Mouse (Mus musculus) cerebellum, adult 18-20 months (tissue): ENCODE measurements around the gene Carmil1.

Experiments
- DNase-seq, 2 experiments: peaks; one replicate each; pipeline ENCODE4 v3.0.0; 2021

The Carmil1 gene

DNA sequence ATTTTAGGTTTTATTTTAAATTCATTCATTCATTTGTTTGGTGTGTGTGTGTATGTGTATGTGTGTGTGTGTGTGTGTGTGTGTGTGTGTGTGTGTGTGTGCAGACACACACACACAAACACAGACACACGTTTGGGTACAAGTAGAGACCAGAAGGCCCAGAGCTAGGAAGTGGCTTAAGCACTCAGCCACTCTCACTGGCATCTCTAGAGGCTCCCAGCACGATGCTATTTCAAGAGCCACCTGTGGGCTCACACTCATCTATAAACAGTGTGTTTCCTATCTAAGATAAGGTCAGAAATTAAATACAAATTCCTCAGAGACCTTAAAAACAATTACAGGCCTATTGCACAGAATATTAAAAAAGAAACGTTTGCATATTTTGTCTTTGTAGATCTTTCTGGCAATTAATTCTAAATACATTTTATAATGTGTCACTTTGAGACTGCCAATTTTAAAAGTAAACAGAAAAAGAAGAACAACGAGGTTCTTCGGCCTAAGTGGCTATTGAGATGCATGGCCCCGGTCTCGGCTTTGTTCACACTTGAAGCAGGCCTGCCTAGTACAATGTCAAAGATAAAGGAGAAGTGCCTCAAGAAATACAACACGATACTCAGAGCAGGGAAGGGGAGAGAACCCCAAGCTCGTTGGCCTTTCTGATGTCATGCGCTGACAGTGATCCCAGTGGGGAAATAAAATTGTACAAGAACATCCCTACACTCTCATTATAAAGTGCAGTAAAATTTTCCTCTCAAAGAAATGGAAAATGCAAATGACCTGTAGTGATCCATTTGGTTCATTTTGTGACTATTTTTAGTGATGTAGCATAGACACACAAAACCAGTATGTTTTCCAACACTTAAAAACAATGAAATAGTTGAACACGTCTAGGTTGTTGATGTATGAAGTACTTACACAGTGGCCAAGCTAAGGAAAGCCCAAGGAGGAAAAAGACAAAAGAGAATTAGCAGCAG lies 179.2 kb downstream of the Carmil1 start:
- DNase-seq: no peak

DNA sequence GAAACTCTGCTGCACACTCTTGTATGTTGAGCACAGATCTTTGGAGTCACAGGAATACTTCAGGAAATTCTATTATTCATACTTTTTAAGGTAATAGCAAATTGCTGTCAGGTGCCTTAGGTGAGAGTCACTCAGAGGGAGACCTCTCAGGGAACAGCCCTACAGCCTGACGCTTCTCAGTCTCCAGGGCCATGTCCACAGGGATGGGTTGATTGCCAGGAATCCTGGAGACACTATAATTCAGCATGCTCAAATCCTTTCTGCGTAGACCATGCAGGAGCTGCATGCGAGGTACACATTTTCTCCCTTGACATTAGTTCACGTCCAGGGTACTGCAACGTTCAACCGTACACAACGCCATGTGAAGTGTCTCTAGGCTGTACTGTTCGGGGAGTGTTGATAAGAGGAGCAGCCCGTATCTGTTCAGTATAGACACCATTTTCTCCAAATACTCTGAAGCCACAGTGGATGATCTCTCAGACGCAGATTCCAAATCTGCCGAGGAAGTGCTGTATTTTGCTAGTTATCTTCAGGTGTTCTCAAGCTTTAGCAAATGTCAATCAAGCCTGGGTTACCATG lies 180.0 kb downstream of the Carmil1 start:
- no peak for DNase-seq

DNA sequence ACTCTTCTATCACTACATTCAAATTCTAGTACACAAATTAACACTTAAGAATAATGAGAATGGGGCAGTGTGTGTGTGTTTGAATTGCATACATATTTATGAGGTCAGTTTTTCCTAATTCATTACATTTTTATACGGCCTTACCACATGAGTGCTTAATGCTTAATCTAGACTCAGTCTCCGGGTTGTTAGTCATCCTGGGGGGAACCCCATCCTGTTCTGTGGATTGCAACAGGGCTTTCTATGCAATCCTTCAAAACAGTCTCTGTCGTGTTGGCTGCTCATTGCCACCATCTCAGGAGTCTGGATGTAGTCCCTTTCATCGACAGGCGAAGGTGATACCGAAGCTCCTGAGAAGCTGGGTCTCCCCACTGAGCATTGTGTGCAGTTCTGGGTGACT lies 184.0 kb downstream of the Carmil1 start:
- no peak for DNase-seq

DNA sequence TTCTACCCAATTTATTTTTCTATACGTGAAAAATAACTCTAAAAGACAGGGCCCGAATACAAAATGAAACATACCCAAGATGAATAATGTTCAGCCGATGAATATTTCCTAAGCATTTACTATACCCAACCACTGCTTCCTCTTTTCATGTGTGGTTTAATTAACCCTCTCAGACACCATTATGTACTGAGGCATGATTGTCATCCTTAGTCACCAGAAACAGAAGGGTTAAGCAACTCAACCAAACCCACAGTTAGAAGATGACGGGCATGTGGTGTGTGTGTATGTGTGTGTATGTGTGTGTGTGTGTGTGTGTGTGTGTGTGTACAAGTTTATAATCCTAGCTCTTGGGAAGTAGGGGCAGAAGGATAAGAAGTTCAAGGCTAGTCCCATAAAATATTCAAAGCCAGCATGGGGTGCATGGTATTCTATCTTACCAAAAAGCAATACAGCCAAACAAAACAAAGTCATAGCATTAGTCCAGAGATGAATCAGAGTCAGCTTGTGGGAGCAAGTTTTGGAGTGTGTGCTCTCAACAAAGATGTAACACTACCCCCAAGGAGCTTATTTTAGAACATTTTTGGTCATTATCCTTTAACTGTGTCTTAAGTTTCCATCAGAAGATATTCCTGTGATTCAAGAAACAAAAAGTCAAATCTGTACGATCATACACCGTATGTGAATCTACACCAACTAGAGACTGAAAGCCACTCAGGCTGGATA lies 185.6 kb downstream of the Carmil1 start:
- no peak for DNase-seq

DNA sequence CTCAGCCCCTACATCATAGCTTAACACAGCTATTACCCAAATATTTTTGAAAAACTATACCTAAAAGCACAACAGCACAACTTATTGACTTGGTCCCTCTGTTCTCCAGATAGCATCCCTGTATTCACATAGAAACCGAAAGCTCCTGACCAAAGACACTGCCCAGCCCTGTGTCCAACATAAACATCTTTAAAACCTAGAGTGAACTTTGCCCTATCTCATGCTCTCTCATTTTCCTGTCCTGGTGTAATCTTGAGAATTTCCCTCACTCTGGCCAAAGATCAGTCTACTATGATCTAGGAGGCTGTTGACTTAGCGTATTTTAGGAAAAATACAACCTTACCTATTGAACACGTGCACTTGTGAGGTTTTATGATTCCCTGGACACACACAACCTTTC lies 187.5 kb downstream of the Carmil1 start:
- no peak for DNase-seq

DNA sequence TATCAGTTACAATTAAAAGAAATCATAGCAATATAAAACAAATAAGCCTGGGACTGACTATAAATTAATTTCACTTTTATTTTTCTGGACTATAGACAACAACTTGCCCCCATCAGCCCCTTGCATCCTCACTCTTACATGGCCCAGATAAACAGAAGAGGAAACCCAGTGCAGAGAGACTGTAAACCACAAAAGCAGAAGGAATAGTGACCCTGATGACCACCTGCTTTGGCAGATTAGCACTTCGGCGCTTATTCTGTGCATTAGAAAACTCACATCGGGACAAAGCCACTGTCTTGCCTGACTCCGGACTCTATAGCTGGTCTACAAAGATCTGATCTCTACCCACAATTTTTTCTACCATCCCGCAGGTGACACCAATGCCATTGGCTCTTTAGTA lies 188.5 kb downstream of the Carmil1 start:
- no peak for DNase-seq

DNA sequence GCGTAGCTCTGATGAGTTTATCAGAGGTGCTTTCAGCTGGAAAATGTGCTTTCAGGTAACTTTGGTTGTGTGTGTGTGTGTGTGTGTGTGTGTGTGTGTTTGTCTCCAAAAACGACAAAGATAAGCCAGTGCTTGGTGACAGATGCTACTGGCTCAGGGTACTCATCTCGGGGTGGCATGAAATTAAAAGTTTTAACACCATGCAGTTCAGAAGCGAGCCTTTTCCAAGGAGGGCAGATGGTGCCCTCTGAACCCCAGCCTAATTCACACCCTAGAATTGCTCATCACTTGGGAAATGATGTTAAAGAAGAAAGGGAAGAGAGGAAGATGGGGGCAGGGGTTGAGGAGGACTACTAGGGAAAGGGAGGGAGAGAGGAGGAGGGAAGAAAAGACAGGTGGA lies 198.4 kb downstream of the Carmil1 start:
- DNase-seq: no peak

DNA sequence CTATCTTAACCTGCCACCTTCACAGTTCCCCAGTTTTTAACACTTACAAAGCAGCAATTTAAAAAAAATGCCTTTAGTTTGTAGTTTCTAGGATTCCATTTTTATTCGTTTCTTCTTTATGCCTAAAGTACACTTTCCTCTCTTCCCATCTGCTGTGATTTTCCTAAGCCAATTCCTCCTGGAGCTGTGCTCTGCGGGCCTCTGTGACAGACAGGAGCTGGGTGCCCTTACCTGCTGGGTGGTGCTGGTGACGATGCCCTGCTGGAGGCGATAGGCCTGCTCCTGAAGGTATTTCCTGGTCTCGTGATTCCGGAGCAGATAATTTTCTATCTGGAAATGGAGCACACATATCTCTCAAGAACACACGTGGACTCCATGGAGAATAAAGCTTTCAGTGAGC lies 198.9 kb downstream of the Carmil1 start:
- DNase-seq: peak; percentile 39 to 54

DNA sequence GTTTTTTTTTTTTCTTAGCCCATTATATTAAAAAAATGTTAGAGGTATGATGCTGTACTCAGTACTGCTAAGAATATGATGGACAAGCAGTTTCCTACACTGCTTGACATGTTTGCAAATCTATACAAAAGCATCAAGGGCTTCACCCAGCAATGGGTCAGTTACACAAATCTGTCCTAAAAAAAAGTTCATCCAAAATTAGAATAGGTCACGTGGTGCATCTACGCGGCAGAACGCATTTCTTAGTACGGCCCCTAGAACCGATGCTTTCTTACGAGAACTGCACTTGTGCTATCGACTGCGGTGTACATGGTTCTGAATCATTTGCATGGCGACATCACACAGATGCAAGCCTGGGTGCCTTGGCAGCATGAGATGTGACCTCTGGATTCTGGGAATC lies 208.0 kb downstream of the Carmil1 start:
- DNase-seq: no peak

DNA sequence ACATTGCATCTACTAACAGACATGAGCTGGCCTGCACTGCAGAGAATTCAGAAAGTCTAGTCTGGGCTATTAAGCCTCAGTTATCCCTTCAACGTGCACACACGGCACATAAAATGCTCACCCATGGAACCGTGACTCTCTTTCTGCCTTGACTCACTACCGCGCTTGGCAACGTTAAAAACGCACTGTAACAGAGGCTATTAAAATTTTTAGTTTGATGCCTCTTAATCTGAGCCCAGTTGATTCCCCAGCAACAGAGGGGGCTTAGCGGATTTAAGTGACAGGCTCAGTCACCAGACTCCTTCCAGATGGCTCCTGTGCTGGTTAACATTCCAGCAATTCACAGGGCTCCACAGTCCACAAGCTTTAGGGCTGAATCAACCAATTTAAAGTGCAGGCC lies 213.0 kb downstream of the Carmil1 start:
- no peak for DNase-seq

DNA sequence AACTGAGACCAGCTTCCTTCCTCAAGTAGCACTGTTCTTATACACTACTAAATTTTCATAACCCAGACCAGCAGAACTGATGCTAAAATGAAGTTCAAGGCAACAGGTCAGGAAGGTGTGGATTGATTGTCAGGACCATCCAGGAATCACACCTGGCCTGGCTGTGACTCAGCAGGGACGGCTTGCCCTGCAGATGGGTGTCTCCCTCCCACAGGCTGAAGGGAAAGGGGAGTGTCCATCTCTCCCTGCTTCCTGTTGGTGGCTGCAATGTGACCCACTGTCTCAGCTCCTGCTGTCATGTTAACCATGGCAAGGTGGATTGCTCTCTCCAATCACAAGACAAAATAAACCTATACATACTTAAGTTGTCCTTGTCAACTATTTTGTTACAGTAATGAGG lies 215.1 kb downstream of the Carmil1 start:
- no peak for DNase-seq

DNA sequence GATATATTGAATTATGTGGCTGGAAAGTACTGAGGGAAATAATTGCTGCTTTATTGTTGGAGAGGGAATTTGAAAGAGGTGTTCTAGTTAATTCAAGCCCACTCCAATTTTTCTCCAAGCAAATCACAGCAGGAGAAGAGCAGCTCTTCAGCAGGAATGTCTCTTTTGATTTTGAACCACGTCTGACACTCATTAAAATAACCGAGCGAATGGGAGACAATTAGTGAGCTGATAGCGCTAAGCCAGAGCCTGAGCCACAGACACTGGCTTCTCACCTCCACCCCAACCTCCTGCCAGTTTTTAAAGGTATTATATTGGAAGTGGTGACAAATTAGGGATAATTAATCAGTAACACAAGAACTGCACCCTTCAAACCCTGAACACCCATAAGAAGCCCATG lies 217.8 kb downstream of the Carmil1 start:
- DNase-seq: no peak

DNA sequence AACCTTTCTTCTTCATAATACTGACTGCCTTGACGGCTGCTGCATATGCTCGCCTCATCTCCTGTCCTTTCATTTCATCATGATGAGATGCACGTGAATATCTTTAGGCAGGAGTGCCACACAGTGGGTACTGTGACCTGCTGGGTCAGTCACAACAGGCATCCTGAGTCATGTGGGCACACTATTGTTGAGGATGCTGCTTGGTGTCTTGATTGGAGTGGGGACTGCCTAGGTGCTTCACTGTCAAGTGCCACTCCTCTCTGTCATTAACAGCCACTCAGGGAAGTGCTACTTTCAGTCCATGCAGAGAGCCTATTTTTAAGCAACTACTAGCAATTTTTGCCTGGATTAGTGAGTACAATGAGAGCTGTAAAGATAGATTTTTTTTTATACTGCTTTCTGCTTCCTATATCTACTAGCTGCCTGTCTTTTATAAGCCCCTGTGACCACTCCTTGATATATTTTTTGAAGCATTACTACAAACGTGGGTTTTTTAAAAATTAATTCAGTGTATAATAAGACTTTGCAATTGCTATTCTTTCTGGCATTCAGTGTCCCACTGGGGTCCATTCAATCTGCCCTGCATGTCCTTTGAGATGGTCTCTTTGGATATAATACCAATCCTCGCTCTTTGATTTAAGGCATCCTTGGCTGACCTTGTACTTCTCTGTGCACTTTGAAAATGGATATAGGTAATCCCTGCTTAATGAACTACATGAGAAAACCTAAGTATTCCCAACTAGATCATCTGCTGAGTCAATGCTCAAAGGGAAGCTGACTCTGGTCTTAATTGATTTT lies 225.3 kb downstream of the Carmil1 start:
- no peak for DNase-seq

DNA sequence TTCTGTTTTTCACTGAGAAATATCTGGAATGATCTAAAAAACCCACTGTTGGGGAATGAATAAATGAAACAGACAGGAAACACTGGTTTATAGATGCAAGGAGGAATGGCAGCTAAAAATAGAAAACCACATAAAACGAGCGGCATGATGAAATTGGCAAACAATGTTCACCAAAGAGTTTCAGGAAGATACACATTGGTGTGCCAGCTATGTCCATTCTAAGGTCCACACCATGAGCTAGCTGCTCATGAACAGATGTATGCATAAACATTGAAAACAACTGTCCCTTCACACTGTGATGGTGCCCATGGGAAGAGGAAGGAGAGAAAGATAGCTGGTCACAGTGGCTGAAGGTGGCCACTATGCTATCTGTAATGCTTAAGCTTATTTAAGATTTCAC lies 229.1 kb downstream of the Carmil1 start:
- no peak for DNase-seq

DNA sequence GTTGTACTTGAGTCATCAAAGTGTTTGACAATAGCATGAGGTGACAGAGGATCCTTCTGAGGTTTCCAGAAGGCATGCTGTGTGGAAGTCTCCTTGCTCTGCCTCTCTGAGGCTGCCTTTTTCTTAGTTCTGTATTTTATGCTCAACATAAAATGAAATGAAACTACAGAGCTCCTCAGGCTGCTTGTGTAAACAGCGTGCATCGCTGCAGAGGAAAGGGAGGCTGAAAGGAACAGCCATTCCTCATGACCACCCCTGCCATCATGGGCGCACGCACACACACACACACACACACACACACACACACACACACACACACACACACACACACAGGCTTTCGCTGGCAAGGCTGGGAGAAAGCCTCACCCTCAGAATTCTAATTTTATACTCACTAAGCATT lies 230.3 kb downstream of the Carmil1 start:
- no peak for DNase-seq

DNA sequence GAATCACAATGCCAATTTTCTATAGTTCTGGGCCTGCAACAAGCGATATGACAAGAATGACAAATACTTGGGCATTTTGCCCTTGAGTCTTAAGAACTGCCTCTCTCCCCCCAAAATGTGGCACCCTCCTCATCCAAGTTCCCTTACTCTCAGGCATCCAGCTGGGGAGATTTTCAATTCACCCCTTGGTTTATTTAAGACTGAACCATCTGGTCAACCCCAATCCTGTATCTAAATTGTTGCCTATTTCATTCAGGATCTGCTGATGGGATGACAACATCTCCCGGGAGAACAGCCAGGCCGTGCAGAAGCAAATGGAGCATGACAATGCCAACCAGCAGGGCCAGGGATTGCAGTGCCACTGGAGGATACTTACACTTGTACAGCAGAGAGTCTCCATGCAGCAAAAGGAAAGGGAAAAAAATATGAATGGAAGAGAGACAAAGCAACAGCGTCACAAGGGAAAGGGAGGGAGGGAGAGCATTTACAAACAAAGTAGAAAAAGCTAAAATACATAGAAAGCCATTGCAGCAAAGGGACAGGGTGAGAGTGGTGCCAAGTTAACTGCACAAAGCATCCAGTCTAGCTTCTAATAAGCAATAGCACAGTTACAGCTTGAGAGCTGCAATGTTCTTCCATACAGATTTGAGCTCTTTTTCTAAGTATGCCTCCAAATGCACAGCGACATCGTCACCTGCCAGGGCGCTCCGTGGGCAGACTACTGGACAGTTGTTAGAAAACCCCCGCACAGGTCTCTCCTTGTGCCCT lies 231.1 kb downstream of the Carmil1 start:
- DNase-seq: peak; percentile 81 to 90

DNA sequence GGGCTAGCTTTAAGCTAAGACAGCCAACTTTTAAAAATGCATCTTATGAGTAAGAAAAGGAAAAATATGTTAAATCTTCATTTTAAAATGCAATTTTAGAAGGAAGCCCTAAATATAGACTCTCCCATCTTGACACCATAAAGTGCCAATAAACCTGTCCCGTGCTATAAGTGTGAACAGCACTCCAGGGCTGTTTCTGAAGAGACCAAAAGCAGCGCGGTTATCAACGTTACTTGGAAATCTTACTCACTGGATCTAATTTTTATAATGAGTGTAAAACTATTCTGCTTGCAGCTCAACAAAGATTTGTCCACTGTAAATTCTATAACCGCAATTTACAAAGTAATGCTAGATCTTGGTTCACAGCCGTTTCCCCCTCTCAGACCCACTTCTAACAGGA lies 232.0 kb downstream of the Carmil1 start:
- DNase-seq: no peak

DNA sequence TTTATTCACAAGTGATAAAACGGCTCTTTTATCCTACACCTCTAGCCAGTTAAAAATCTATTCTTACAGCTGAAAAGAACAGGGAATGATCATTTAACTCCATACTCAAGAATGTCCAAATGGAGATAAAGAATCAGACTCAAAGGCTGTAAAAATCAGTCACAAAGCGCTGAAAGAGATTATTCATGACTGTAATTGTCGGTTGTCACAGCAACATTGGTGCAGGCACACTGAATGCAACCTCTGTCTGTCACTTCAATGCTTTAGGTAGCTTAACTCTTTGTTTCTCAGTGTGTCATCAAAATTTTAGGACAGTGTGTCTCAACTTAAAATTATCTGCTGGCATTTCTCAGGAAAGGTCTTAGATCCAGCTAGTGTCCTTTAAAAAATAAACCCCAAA lies 235.3 kb downstream of the Carmil1 start:
- no peak for DNase-seq

DNA sequence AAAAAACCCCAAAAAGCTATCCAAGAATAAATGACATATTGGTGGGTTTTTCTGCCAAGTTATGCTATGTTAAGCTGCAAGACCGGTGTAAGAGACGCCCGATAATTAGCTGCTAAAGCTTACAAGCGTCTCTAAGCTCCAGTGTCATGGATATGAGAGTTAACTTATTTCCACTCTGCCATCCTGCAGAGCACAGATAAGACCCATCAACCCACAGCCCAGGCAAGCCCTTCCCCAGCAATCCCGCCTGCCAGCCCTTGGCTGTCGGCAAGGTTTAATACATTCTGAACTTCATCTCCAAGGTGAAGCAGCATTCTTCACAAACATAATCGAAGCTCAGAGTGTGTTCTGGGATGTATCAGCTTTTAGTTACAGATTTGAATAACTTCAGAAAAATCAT lies 240.4 kb downstream of the Carmil1 start:
- no peak for DNase-seq

DNA sequence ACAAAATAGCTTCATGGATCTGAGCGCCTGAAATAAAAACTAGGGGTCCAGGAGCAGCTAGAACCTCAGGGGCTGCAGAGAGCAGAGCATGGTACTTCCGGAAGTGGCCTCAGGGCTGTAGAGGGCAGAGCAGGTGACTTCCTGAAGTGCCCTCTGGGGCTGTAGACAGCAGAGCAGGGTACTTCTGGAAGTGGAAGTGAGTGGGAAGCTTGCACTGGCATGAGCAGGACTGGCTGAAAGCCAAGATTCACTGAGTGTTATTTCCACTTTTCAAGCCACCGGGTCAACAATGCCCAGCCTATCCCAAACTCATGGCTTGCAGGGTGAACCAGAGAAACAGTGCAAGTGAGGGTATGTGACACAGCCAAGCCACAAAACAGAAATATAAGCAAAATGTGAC lies 243.1 kb downstream of the Carmil1 start:
- DNase-seq: no peak

DNA sequence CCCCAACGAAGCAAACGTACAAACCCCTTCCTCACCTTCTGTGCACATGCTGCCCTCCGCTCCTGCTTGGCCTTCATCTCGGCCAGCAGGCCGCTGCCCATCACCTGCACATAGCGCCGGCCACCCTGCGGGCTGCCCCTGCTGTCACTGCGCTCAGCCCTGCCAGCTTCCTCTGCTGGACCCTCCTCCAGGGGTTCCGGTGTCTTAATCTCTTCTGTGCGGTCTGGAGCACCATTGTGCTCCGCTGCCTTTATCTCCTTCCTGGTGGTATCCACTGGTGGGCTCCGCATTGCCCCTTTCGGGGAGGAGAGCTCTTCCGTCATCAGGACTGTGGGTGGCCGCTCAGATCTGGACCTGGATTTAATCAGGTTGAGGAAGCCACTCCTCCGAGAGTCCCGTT lies 244.4 kb downstream of the Carmil1 start:
- no peak for DNase-seq
